Mouse (Mus musculus) gastrocnemius, postnatal 10 days (tissue): Measurements from ENCODE around the gene Cdhr1. TPM values are rescaled to one million over a fixed set of nuclear protein-coding genes. Genes with fewer than 3 reads are reported as not detected.
"Not testable (repeated sequence)": the region's sequence is repeated elsewhere in the genome, so short reads cannot be mapped to it uniquely, and the experiment has no call there.

Experiments used
- DNase-seq: peaks from one replicate; pipeline ENCODE4 v3.0.0; 2021; ENCODE audit warnings: mixed read lengths
- long read RNA-seq, 2 experiments: library from polyadenylated mRNA; stranded (forward); transcript quantifications; one replicate each; pipeline ENCODE4 v2.0.0; 2021
- total RNA-seq, 2 experiments: library from RNA; stranded (reverse); gene quantifications; 2 replicates each; pipeline ENCODE4 v1.2.3; 2021

Cdhr1 gene
- total RNA-seq: under 1 TPM; 0.05 to 0.07 TPM
- long read RNA-seq, experiment 1: 0 reads
- long read RNA-seq, experiment 2: 0 reads

- DNase-seq: no peak
These were observed at the start of gene Cdhr1 for GRCm38 (mm10) chr14:37097956-37098530. Gene Cdhr1 (minus strand): TSS chr14:37098347.

- no peak for DNase-seq
These were observed 41.0 kb upstream of the Cdhr1 start for GRCm38 (mm10) chr14:37139051-37139710.

- DNase-seq: not testable (repeated sequence)
These were observed 39.4 kb upstream of the Cdhr1 start for GRCm38 (mm10) chr14:37137596-37137995.

- DNase-seq: no peak
These were observed 38.0 kb upstream of the Cdhr1 start for GRCm38 (mm10) chr14:37136110-37136509.

- no peak for DNase-seq
These were observed 37.5 kb upstream of the Cdhr1 start for GRCm38 (mm10) chr14:37135671-37136070.

- DNase-seq: peak; percentile 89
These were observed 37.0 kb upstream of the Cdhr1 start, which contains the start of gene Ghitm for GRCm38 (mm10) chr14:37135127-37135593. Gene Ghitm (minus strand): TSS chr14:37135272.

GRCm38 (mm10) chr14:37134304-37135126 lies 36.4 kb upstream of the Cdhr1 start:
- no peak for DNase-seq

- DNase-seq: peak; percentile 25
These were observed 29.5 kb upstream of the Cdhr1 start for GRCm38 (mm10) chr14:37127652-37128051.

GRCm38 (mm10) chr14:37119233-37119632 lies 21.1 kb upstream of the Cdhr1 start:
- no peak for DNase-seq

- DNase-seq: no peak
These were observed 15.8 kb upstream of the Cdhr1 start, which contains the start of gene 2610528A11Rik for GRCm38 (mm10) chr14:37113922-37114321. Gene 2610528A11Rik (minus strand): TSS chr14:37114022.

GRCm38 (mm10) chr14:37112931-37113330 lies 14.8 kb upstream of the Cdhr1 start:
- DNase-seq: no peak

- DNase-seq: no peak
These were observed 13.2 kb upstream of the Cdhr1 start for GRCm38 (mm10) chr14:37111371-37111770.

- no peak for DNase-seq
These were observed 12.3 kb upstream of the Cdhr1 start for GRCm38 (mm10) chr14:37110456-37110855.

GRCm38 (mm10) chr14:37109975-37110374 lies 11.8 kb upstream of the Cdhr1 start:
- no peak for DNase-seq

GRCm38 (mm10) chr14:37109460-37109859 lies 11.3 kb upstream of the Cdhr1 start:
- no peak for DNase-seq

- DNase-seq: no peak
These were observed 7.7 kb upstream of the Cdhr1 start for GRCm38 (mm10) chr14:37105846-37106245.

- DNase-seq: peak; percentile 9
These were observed 6.6 kb upstream of the Cdhr1 start for GRCm38 (mm10) chr14:37104747-37105146.

- no peak for DNase-seq
These were observed 4.3 kb upstream of the Cdhr1 start for GRCm38 (mm10) chr14:37102484-37102883.

GRCm38 (mm10) chr14:37101531-37101930 lies 3.4 kb upstream of the Cdhr1 start:
- no peak for DNase-seq

GRCm38 (mm10) chr14:37095556-37095955 lies 2.6 kb downstream of the Cdhr1 start:
- no peak for DNase-seq

- no peak for DNase-seq
These were observed 3.7 kb downstream of the Cdhr1 start for GRCm38 (mm10) chr14:37094436-37094835.

- no peak for DNase-seq
These were observed 14.4 kb downstream of the Cdhr1 start for GRCm38 (mm10) chr14:37083755-37084154.

- no peak for DNase-seq
These were observed 17.4 kb downstream of the Cdhr1 start for GRCm38 (mm10) chr14:37080724-37081123.
